Mouse (Mus musculus) midbrain, embryonic 11.5 days (tissue): ENCODE measurements around the gene Tcf15. TPM values are rescaled to one million over a fixed set of nuclear protein-coding genes. Genes with fewer than 3 reads are reported as not detected.

Experiments used
- ATAC-seq: fragments of 200-750 bp; cut with Nextera tagmentation; 2 replicates; pipeline ENCODE4 v1.8.0; 2017; ENCODE audit warnings: moderate TSS enrichment, moderate library complexity; ENCODE audit not compliant: low FRiP score
- DNase-seq: peaks from one replicate; pipeline ENCODE4 v3.0.0; 2015; ENCODE audit warnings: low spot score; ENCODE audit errors: missing footprints
- H3K27ac ChIP-seq: fragments of 300-500 bp; sonication (generic); 2 replicates; pipeline ENCODE4 v1.5.1; 2014; ENCODE audit warnings: low read depth, low read length
- H3K27me3 ChIP-seq: fragments of 300-500 bp; sonication (generic); 2 replicates; pipeline ENCODE4 v1.6.1; 2014; ENCODE audit warnings: mild to moderate bottlenecking, low read length, moderate library complexity, mixed read lengths; ENCODE audit not compliant: control insufficient read depth, insufficient read depth
- H3K36me3 ChIP-seq: fragments of 300-500 bp; sonication (generic); 2 replicates; pipeline ENCODE4 v1.6.1; 2014; ENCODE audit warnings: mild to moderate bottlenecking, low read length, moderate library complexity, mixed read lengths; ENCODE audit not compliant: control insufficient read depth, insufficient read depth
- H3K4me1 ChIP-seq: fragments of 300-500 bp; sonication (generic); 2 replicates; pipeline ENCODE4 v1.6.1; 2014; ENCODE audit warnings: low read length; ENCODE audit not compliant: control insufficient read depth, insufficient read depth
- H3K4me2 ChIP-seq: fragments of 300-500 bp; sonication (generic); 2 replicates; pipeline ENCODE4 v1.6.1; 2014; ENCODE audit warnings: mild to moderate bottlenecking, moderate library complexity
- H3K4me3 ChIP-seq: fragments of 300-500 bp; sonication (generic); 2 replicates; pipeline ENCODE4 v1.5.1; 2014; ENCODE audit warnings: low read depth, low read length
- H3K9ac ChIP-seq: fragments of 300-500 bp; sonication (generic); 2 replicates; pipeline ENCODE4 v1.6.1; 2014; ENCODE audit warnings: low read length
- H3K9me3 ChIP-seq: fragments of 300-500 bp; sonication (generic); 2 replicates; pipeline ENCODE4 v1.6.1; 2016; ENCODE audit warnings: low read length; ENCODE audit not compliant: control insufficient read depth
- WGBS: fragments of 180-500 bp; shearing (Covaris S2); extraction: QIAGEN DNeasy Blood & Tissue Kit; methylation state at CpG from one replicate; pipeline ENCODE4 v1.1.7; 2014; 5-methylcytosine and 5-hydroxymethylcytosine counted together
- polyA plus RNA-seq: library from polyadenylated mRNA; unstranded; fragments of >200 nt; fragmentation: Nextera tagmentation; extraction: Ambion mirVana; gene quantifications from 2 replicates; pipeline ENCODE4 v1.2.1, GENCODE M21; 2014

Gene Tcf15
- polyA plus RNA-seq, 1 experiment from 2014 or later: 3.2 TPM

DNA sequence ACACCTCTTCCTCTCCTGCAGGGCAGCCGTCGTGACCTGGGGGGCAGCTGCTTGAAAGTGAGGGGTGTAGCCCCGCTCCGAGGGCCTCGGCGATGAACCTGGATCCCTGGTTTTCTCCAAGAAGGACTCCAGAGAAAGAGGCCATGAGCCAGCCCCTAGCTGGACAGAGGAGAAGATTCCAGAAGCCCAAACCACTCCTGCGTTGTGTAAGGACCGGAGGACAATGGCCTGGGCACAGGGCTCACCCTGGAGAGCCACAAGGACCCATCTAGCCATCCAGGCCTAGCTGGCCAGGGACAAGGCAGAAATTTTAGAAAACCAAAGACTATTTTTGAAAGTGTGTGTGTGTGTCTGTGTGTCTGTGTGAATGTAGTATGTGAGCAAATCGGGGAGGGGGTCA lies 5.3 kb downstream of the Tcf15 start:
- H3K9me3 ChIP-seq: no peaks in the 10 kb centered on the region
- H3K4me3 ChIP-seq: no peak overlapping the region
- no peak overlapping the region for H3K27ac ChIP-seq
- no peak for ATAC-seq
- H3K4me2 ChIP-seq: no peak overlapping the region
- H3K27me3 ChIP-seq: peaks cover 21% of the 10 kb centered on the region
- H3K4me1 ChIP-seq: peaks cover 6% of the 10 kb centered on the region
- no peaks in the 10 kb centered on the region for H3K36me3 ChIP-seq
- DNase-seq: no peak
- 87% methylated on average over 9 of the region's 9 CpGs for WGBS
- no peak overlapping the region for H3K9ac ChIP-seq

DNA sequence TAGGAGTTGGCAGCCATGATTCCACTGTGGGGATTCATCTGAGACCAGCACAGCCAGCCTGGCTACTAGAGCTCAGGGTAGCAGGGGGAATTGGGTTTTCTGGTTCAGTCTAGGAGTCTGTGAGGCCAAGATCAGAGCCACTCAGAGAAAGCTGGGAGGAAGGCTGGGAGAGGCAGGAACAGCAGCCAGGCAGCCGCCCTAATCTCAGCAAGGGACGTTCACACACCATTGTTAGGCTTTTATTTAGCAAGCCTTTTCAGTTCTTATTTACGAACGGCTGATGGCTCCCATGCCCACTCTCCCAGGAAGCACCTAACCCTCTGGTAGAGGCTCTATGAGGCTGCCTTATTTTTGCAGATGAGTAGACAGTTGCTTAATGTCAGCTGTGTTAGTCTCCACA lies 6.5 kb downstream of the Tcf15 start:
- Histone ChIP-seq H3K27ac (no peak overlapping the region), H3K9ac (0 out of 2 replicates have a peak overlapping the region, but pooled peaks have one; percentile 9), H3K4me1 (peaks cover 3% of the 10 kb centered on the region; the same call in 1 of the 2 replicates), H3K4me2 (no peak overlapping the region), H3K9me3 (no peaks in the 10 kb centered on the region), H3K27me3 (peaks cover 9% of the 10 kb centered on the region), H3K4me3 (no peak overlapping the region), H3K36me3 (no peaks in the 10 kb centered on the region)
- ATAC-seq (no peak), DNase-seq (no peak)
- WGBS: 23% methylated on average over 4 of the region's 4 CpGs

DNA sequence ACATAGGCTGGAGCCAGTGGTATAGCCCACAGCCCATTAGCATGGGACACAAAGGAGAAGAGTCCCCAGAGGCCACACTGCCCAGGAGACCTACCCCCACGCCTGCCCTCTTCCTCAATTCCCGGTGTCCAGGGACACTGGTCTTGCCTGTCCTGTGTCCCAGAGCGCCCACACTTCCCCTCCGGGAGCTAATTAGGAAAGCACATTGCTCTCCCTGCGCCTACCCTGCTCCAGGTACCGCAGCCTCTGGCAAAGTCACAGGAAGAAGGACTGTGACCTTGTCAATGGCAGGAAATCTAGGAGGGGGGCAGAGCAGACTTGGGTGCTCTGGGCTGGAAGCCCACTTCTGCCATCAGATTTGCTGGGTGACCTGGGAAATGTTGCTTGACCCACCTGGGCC lies 7.0 kb downstream of the Tcf15 start:
- no peak overlapping the region for H3K27ac ChIP-seq
- DNase-seq (no peak), ATAC-seq (no peak)
- peaks cover 6% of the 10 kb centered on the region for H3K27me3 ChIP-seq
- WGBS: 63% methylated on average over 6 of the region's 6 CpGs
- H3K4me2 ChIP-seq: no peak overlapping the region
- no peaks in the 10 kb centered on the region for H3K36me3 ChIP-seq
- H3K9me3 ChIP-seq: no peaks in the 10 kb centered on the region
- no peak overlapping the region for H3K4me3 ChIP-seq
- no peak overlapping the region for H3K9ac ChIP-seq
- peaks cover 3% of the 10 kb centered on the region; the same call in 1 of the 2 replicates for H3K4me1 ChIP-seq

- ATAC-seq: peak; percentile 30; the same call in 1 of the 2 replicates
These were observed 10.0 kb downstream of the Tcf15 start for GRCm38 (mm10) chr2:152153361-152153760.

GRCm38 (mm10) chr2:152155414-152156208 lies 12.2 kb downstream of the Tcf15 start:
- no peak overlapping the region for H3K4me3 ChIP-seq
- DNase-seq: no peak
- no peak overlapping the region for H3K9ac ChIP-seq
- H3K36me3 ChIP-seq: no peaks in the 10 kb centered on the region
- no peak overlapping the region for H3K4me2 ChIP-seq
- no peaks in the 10 kb centered on the region for H3K27me3 ChIP-seq
- WGBS: 45% methylated on average over 7 of the region's 7 CpGs
- H3K9me3 ChIP-seq: no peaks in the 10 kb centered on the region
- ATAC-seq: 0 out of 2 replicates have a peak, but pooled peaks have one; percentile 24
- no peak overlapping the region for H3K27ac ChIP-seq
- no peaks in the 10 kb centered on the region for H3K4me1 ChIP-seq

More at GRCm38 (mm10) chr2:152153361-152153760, 10.0 kb downstream of the Tcf15 start:
- Histone ChIP-seq H3K36me3 (no peaks in the 10 kb centered on the region), H3K4me2 (no peak overlapping the region), H3K9ac (no peak overlapping the region), H3K27ac (no peak overlapping the region), H3K4me3 (no peak overlapping the region), H3K9me3 (no peaks in the 10 kb centered on the region), H3K4me1 (peaks cover 3% of the 10 kb centered on the region; the same call in 1 of the 2 replicates), H3K27me3 (no peaks in the 10 kb centered on the region)
- DNase-seq: no peak
- WGBS: 34% methylated on average over 3 of the region's 3 CpGs

GRCm38 (mm10) chr2:152156471-152156870 lies 13.1 kb downstream of the Tcf15 start:
- Histone ChIP-seq H3K27me3 (no peaks in the 10 kb centered on the region), H3K4me3 (no peak overlapping the region), H3K4me1 (no peaks in the 10 kb centered on the region), H3K9me3 (no peaks in the 10 kb centered on the region), H3K36me3 (no peaks in the 10 kb centered on the region), H3K27ac (no peak overlapping the region), H3K9ac (no peak overlapping the region), H3K4me2 (no peak overlapping the region)
- ATAC-seq (no peak), DNase-seq (no peak)
- WGBS: 82% methylated on average over 6 of the region's 6 CpGs

- Histone ChIP-seq H3K36me3 (no peaks in the 10 kb centered on the region), H3K4me1 (no peaks in the 10 kb centered on the region), H3K9ac (no peak overlapping the region), H3K9me3 (no peaks in the 10 kb centered on the region), H3K4me3 (no peak overlapping the region), H3K4me2 (no peak overlapping the region), H3K27ac (no peak overlapping the region), H3K27me3 (no peaks in the 10 kb centered on the region)
- ATAC-seq (no peak), DNase-seq (no peak)
- WGBS: 95% methylated on average over 1 of the region's 1 CpGs
These were observed 16.1 kb downstream of the Tcf15 start for GRCm38 (mm10) chr2:152159487-152159886.

- H3K27ac ChIP-seq: no peak overlapping the region
- H3K27me3 ChIP-seq: no peaks in the 10 kb centered on the region
- 86% methylated on average over 6 of the region's 6 CpGs for WGBS
- H3K4me1 ChIP-seq: peaks cover 2% of the 10 kb centered on the region; the same call in 1 of the 2 replicates
- H3K4me2 ChIP-seq: no peak overlapping the region
- no peaks in the 10 kb centered on the region for H3K9me3 ChIP-seq
- no peaks in the 10 kb centered on the region for H3K36me3 ChIP-seq
- ATAC-seq: no peak
- no peak overlapping the region for H3K4me3 ChIP-seq
- H3K9ac ChIP-seq: no peak overlapping the region
- no peak for DNase-seq
These were observed 22.9 kb downstream of the Tcf15 start for GRCm38 (mm10) chr2:152166257-152166656.

DNA sequence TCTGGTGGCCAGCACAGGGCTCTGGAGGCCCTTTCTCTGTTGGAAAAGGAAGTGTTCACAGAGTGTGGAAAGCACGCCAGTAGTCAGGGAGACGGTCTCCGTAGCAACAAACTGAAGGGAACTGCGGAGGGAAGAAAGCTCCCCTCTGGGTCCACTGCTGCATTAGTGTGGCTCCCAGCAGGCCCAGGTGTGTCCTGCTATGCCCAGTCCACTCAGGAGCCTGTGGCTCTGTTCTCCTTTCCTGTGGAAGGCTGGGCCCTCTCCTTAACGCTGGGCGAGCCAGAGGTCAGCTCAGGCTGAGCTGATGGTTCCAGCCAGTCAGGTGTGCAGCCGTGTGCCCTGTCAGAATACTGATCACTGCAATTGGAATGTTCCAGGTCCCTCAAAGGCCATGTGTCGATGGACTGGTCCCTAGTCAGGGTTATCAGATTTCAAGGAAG lies 24.5 kb downstream of the Tcf15 start:
- no peak overlapping the region for H3K4me2 ChIP-seq
- H3K36me3 ChIP-seq: no peaks in the 10 kb centered on the region
- ATAC-seq: peak; percentile 79
- H3K27me3 ChIP-seq: no peaks in the 10 kb centered on the region
- DNase-seq: peak; percentile 93
- H3K27ac ChIP-seq: no peak overlapping the region
- WGBS: 33% methylated on average over 8 of the region's 8 CpGs
- no peak overlapping the region for H3K9ac ChIP-seq
- H3K4me1 ChIP-seq: peaks cover 2% of the 10 kb centered on the region; the same call in 1 of the 2 replicates
- no peak overlapping the region for H3K4me3 ChIP-seq
- H3K9me3 ChIP-seq: no peaks in the 10 kb centered on the region
